Mouse (Mus musculus) CH12.LX (cell line): ENCODE measurements at regions not wholly inside any gene's neighbourhood (a gene's known extent, or its start where the extent isn't known, plus 50 kb on each side); places are given as distances from the start of the nearest gene placed in this dataset.

ENCODE experiments used
- DNase-seq: peaks from one replicate; pipeline ENCODE4 v3.0.0-alpha.2; 2013; ENCODE audit errors: extremely low read depth
- H3K27ac ChIP-seq: 2 replicates; pipeline ENCODE4 v1.5.1; 2012; ENCODE audit warnings: low read depth, mild to moderate bottlenecking, control low read depth, moderate library complexity; ENCODE audit not compliant: insufficient read depth
- H3K27me3 ChIP-seq: replicated peaks from 2 replicates; pipeline ENCODE3; 2012; ENCODE audit warnings: inconsistent platforms
- H3K36me3 ChIP-seq, 2 experiments: replicated peaks in 1 of 2; 2 replicates each; pipeline versions ENCODE3 to v1.6.1; 2012; ENCODE audit warnings: inconsistent platforms in 1 of 2, low read length in 1 of 2, mild to moderate bottlenecking in 1 of 2, mixed read lengths in 1 of 2, moderate library complexity in 1 of 2; ENCODE audit not compliant: control insufficient read depth in 1 of 2, insufficient read depth in 1 of 2
- H3K4me1 ChIP-seq, 2 experiments: 2 replicates each; pipeline ENCODE4 v1.6.1; 2012; ENCODE audit warnings: inconsistent platforms in 1 of 2, moderate library complexity in 1 of 2; ENCODE audit not compliant: insufficient read depth in 2 of 2, control insufficient read depth in 1 of 2
- H3K4me2 ChIP-seq: 2 replicates; pipeline ENCODE4 v1.6.1; 2012; ENCODE audit warnings: low read depth, mild to moderate bottlenecking, control low read depth; ENCODE audit not compliant: poor library complexity, insufficient read depth, severe bottlenecking
- H3K4me3 ChIP-seq, 3 experiments: fragments of 150-350 bp in 1 of 3; sonication (generic) in 1 of 3; replicated peaks in 1 of 3; 2 replicates each; pipeline versions ENCODE3 to v1.5.1; 2011 to 2012; ENCODE audit warnings: low read depth in 2 of 3, low read length in 2 of 3, mild to moderate bottlenecking in 2 of 3, moderate library complexity in 2 of 3, control low read depth in 1 of 3, improper control_type of control experiment in 1 of 3, inconsistent platforms in 1 of 3, mixed read lengths in 1 of 3; ENCODE audit not compliant: poor library complexity in 1 of 3
- H3K79me2 ChIP-seq: replicated peaks from 2 replicates; pipeline ENCODE4 v1.6.1; 2012; ENCODE audit warnings: mild to moderate bottlenecking, moderate library complexity; ENCODE audit not compliant: control insufficient read depth, poor library complexity, insufficient read depth, severe bottlenecking; ENCODE audit errors: extremely low read depth
- H3K9ac ChIP-seq: 2 replicates; pipeline ENCODE4 v1.6.1; 2012; ENCODE audit warnings: low read depth, mild to moderate bottlenecking, control low read depth, moderate library complexity; ENCODE audit not compliant: insufficient read depth
- H3K9me3 ChIP-seq: replicated peaks from 2 replicates; pipeline ENCODE3; 2012; ENCODE audit warnings: low read length, inconsistent platforms, mixed read lengths
- BHLHE40 ChIP-seq: IDR thresholded peaks from 2 replicates; pipeline ENCODE4 v1.6.1; 2011; ENCODE audit warnings: mild to moderate bottlenecking, low read depth, low read length, improper control_type of control experiment
- CHD1 ChIP-seq: IDR thresholded peaks from 2 replicates; pipeline ENCODE4 v1.6.1; 2012; ENCODE audit warnings: low read depth, low read length, improper control_type of control experiment, inconsistent platforms
- CHD2 ChIP-seq: IDR thresholded peaks from 2 replicates; pipeline ENCODE4 v1.6.1; 2011; ENCODE audit warnings: low read length, improper control_type of control experiment
- CTCF ChIP-seq, 2 experiments: IDR thresholded peaks in 1 of 2; conservative IDR thresholded peaks in 1 of 2; 2 replicates each; pipeline ENCODE4 v1.5.1; 2011 to 2012; ENCODE audit warnings: low read depth in 2 of 2, low read length in 2 of 2, improper control_type of control experiment in 1 of 2, inconsistent platforms in 1 of 2, mild to moderate bottlenecking in 1 of 2, moderate library complexity in 1 of 2
- E2F4 ChIP-seq: IDR thresholded peaks from 2 replicates; pipeline ENCODE4 v1.6.1; 2011; ENCODE audit warnings: low read depth, low read length, improper control_type of control experiment; ENCODE audit not compliant: insufficient replicate concordance
- ELF1 ChIP-seq: IDR thresholded peaks from 2 replicates; pipeline ENCODE4 v1.6.1; 2014; ENCODE audit warnings: low read depth, mild to moderate bottlenecking, inconsistent platforms, low read length, improper control_type of control experiment
- HCFC1 ChIP-seq: IDR thresholded peaks from 2 replicates; pipeline ENCODE4 v1.6.1; 2012; ENCODE audit warnings: low read depth, mild to moderate bottlenecking, inconsistent platforms, low read length, improper control_type of control experiment
- MAX ChIP-seq: IDR thresholded peaks from 2 replicates; pipeline ENCODE4 v1.6.1; 2011; ENCODE audit warnings: low read length, improper control_type of control experiment
- MXI1 ChIP-seq: IDR thresholded peaks from 2 replicates; pipeline ENCODE4 v1.6.1; 2011; ENCODE audit warnings: mild to moderate bottlenecking, low read depth, low read length, improper control_type of control experiment
- NRF1 ChIP-seq: IDR thresholded peaks from 2 replicates; pipeline ENCODE4 v1.6.1; 2014; ENCODE audit warnings: low read depth, mild to moderate bottlenecking, inconsistent platforms, low read length, improper control_type of control experiment, moderate library complexity
- PAX5 ChIP-seq: IDR thresholded peaks from 2 replicates; pipeline ENCODE4 v1.6.1; 2012; ENCODE audit warnings: low read length, inconsistent platforms, mixed read lengths
- POLR2A ChIP-seq: IDR thresholded peaks from 2 replicates; pipeline ENCODE4 v1.6.1; 2011; ENCODE audit warnings: low read depth, mild to moderate bottlenecking, improper control_type of control experiment, low read length
- POLR2AphosphoS2 ChIP-seq: IDR thresholded peaks from 2 replicates; pipeline ENCODE4 v1.6.1; 2011; ENCODE audit warnings: low read depth, low read length, improper control_type of control experiment
- RCOR1 ChIP-seq: conservative IDR thresholded peaks from 2 replicates; pipeline ENCODE4 v1.6.1; 2012; ENCODE audit warnings: low read depth, mild to moderate bottlenecking, inconsistent platforms, low read length, improper control_type of control experiment
- SIN3A ChIP-seq: IDR thresholded peaks from 2 replicates; pipeline ENCODE4 v1.6.1; 2012; ENCODE audit warnings: low read length, improper control_type of control experiment, inconsistent platforms
- TCF12 ChIP-seq: IDR thresholded peaks from 2 replicates; pipeline ENCODE4 v1.6.1; 2014; ENCODE audit warnings: low read depth, mild to moderate bottlenecking, inconsistent platforms, low read length, improper control_type of control experiment
- USF2 ChIP-seq: conservative IDR thresholded peaks from 2 replicates; pipeline ENCODE4 v1.6.1; 2011; ENCODE audit warnings: low read depth, low read length, improper control_type of control experiment
- ZC3H11A ChIP-seq: IDR thresholded peaks from 2 replicates; pipeline ENCODE4 v1.6.1; 2012; ENCODE audit warnings: low read depth, mild to moderate bottlenecking, inconsistent platforms, low read length, improper control_type of control experiment
- ZKSCAN1 ChIP-seq: IDR thresholded peaks from 2 replicates; pipeline ENCODE4 v1.6.1; 2012; ENCODE audit warnings: low read depth, inconsistent platforms, low read length, improper control_type of control experiment, borderline replicate concordance
- dilution Hi-C: fragments of 300-500 bp; cut with MboI; formaldehyde crosslinking; loops from 2 replicates; pipeline ENCODE4 v1.14.3; 2020; ENCODE audit warnings: low sequenced_read_pairs; ENCODE audit not compliant: extremely low pct_unique_long_range_greater_than_20kb, extremely low pct_ligation_motif_present
- in situ Hi-C: fragments of 300-500 bp; cut with MboI; formaldehyde crosslinking; loops from 3 replicates; pipeline ENCODE4 v1.14.3; 2019; ENCODE audit warnings: low sequenced_read_pairs, low pct_ligation_motif_present, low pct_unique_long_range_greater_than_20kb, mixed read lengths

DNA sequence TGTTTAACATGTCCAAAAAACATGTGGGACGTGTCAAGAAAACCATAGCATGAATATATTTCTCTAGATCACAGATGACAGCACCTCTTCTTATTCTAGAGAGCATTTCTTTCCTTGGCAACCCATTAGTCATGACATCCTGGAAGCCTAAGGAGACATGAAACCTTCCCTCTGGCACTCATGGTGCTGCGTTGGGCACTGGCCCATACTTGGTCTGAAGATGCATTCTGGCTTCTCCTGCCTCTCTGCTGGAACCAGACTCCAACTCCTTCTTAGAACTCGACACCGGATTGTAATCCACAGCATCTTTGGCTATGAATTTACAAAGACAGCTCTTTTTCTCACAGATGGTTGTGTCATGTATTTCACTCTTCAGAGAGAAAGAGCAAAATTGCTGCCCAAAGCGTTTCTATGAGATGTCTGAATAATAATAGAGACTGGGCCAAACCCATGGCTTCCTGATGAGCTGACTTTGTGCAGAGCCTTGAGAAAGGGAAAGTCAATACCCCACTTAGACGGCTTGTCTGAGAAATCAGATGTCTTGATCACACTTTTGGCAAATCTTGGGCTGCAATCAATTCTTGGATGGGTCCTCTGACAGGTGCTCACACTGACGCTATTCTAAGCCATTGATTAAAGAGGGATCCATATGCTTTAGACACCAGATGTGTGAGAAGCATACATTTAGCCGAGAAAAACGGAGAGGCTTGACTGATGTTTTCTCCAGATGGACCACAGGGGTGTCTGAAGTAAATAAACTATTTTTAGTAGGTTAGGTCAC is 195.4 kb downstream of the Usp46 start:
- Histone ChIP-seq H3K27ac (no peak overlapping the region), H3K27me3 (no peaks in the 10 kb centered on the region), H3K79me2 (no peaks in the 10 kb centered on the region), H3K9ac (no peak overlapping the region), H3K4me3 (no peak overlapping the region), H3K36me3 (no peaks in the 10 kb centered on the region), H3K9me3 (no peaks in the 10 kb centered on the region), H3K4me2 (no peak overlapping the region), H3K4me1 (peaks cover 0 to 6% of the 10 kb centered on the region in 2 experiments; a peak in 2 of 4 replicates)
- dilution Hi-C loops = no loop called here
- no peak for DNase-seq
- no peak for TF ChIP-seq BHLHE40
- no peak for TF ChIP-seq PAX5
- no peak for TF ChIP-seq HCFC1
- no peak for TF ChIP-seq MAX
- TF ChIP-seq ZC3H11A = no peak
- TF ChIP-seq CHD1 = no peak
- no peak for TF ChIP-seq E2F4
- no peak for TF ChIP-seq NRF1
- no peak for TF ChIP-seq POLR2AphosphoS2
- TF ChIP-seq ZKSCAN1 = no peak
- TF ChIP-seq ELF1 = no peak
- TF ChIP-seq POLR2A = no peak
- no peak for TF ChIP-seq RCOR1
- no peak for TF ChIP-seq CTCF (conservative IDR thresholded peaks at IDR 0.05 in 1 of 2, IDR thresholded peaks at IDR 0.05 in 1 of 2; ENCODE audit: low read depth in 2 of 2, low read length in 2 of 2)
- in situ Hi-C loops = no loop called here

DNA sequence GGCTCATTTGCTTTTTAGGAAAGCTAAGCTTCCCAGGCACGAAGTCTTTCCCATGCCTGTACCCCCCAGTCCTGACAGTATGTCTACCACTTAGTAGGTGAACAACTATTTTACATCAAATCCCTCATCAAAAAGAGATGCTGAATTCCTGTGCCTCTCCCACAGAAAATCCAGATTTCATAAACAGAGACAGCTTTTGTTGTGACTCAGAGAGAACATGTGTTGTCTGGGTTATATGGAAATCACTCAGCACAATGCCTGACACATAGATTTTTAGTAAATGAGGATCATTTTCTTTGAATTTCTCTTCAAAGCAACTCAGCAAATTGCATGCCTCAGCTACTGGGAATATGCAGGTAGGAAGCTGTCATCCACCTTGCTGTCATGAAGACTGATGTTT is 193.5 kb downstream of the Usp46 start:
- dilution Hi-C loops = no loop called here
- Histone ChIP-seq H3K4me2 (no peak overlapping the region), H3K4me3 (no peak overlapping the region), H3K27me3 (no peaks in the 10 kb centered on the region), H3K9ac (no peak overlapping the region), H3K36me3 (no peaks in the 10 kb centered on the region), H3K79me2 (no peaks in the 10 kb centered on the region), H3K27ac (no peak overlapping the region), H3K9me3 (no peaks in the 10 kb centered on the region), H3K4me1 (peaks cover 0 to 6% of the 10 kb centered on the region in 2 experiments; a peak in 2 of 4 replicates)
- DNase-seq = no peak
- TF ChIP-seq MXI1 (no peak), ZKSCAN1 (no peak), E2F4 (no peak), ELF1 (no peak), TCF12 (no peak), CHD2 (no peak), USF2 (no peak), SIN3A (no peak)
- in situ Hi-C loops = no loop called here
